Mouse (Mus musculus): ENCODE measurements around the gene Il10rb. TPM values are rescaled to one million over a fixed set of nuclear protein-coding genes. Genes with fewer than 3 reads are reported as not detected.

Gene Il10rb
- 50.6 TPM for total RNA-seq (2023)

DNA sequence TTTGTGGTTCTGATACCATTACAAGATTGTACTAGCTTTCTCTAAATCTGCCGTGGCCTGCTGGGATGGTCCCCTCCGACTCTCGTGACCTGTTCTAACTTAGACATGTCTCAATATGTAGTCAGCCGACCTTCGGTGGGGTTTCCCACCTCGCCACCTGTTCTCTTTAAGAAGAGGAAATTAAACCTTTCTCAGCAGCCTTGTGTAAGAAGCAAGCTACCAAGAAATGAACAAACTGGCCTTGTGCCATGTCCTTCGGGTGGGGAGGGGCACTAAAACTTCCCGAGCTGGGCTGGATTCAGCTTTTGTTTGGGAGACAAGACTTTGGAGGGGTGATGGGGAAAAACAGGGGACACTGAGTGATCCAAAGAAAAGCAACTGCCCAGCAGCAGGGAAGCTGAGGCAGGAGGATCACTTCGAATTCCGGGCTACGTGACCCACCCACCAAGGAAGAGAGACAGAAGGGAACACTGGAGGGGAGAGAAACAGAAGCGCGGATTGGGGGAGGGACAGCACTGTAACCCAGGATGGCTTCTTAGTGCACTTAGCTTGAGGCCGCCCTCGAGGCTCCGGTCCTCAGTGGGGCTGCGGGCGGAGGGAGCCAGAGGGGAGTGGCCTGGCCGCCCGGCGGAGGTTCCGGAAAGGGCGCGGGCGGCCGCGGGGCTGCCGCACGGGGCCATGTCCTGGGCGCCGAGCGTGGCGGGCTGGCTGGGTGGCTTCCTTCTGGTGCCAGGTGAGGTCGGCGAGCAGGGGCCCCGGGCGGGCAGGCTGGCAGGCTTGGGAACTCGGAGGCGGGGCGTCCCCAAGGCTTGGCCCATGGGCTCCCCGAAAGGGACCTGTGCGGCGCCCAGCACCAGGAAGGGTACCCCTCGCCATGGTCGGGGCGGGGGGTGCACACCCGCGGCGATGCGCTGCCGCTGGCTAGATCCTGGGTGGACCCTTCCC, at the start of gene Il10rb:
TSS of gene Il10rb (plus strand) at position 525 of the 945 bp plus-strand sequence.

GRCm38 (mm10) chr16:91372577-91373472, 33.1 kb upstream of the Il10rb start, which contains the start of gene Ifnar2:
Ifnar2 (plus strand) TSS chr16:91372783.

DNA sequence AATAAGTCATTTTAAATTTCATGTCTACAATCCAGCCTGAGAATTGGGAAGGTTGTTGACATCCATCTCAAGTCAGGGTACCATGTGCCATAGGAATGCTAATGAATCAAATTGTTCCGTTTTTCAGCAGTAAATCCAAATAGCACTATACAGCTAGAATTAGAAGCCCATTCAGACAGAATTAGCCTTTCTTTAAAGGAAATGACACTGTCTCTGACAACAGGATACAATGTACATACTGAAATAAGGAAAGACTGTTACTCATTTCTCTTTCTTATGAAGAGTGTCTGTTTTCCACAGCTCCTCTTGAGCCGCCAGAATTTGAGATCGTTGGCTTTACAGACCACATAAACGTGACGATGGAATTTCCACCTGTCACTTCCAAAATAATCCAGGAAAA, 14.5 kb upstream of the Il10rb start, which contains the start of gene Gm21970:
TSS of gene Gm21970 (plus strand) at position 301 of the 400 bp plus-strand sequence.

Other genes starting within 250 kb of the Il10rb start
- not detected for gene Olig2, start 180.7 kb upstream of the Il10rb start, total RNA-seq (2023)
- gene Olig1, start 136.4 kb upstream of the Il10rb start, total RNA-seq (2023), result not detected
- 58.4 TPM for gene Ifnar2, start 33.4 kb upstream of the Il10rb start, total RNA-seq (2023)
- 1.6 TPM for gene Gm21970, start 14.4 kb upstream of the Il10rb start, total RNA-seq (2023)
- 175 TPM for gene Ifnar1, start 79.1 kb downstream of the Il10rb start, total RNA-seq (2023)
- gene Ifngr2, start 140.9 kb downstream of the Il10rb start, total RNA-seq (2023), result 135 TPM
- gene Tmem50b, start 191.6 kb downstream of the Il10rb start, total RNA-seq (2023), result 21.4 TPM
- gene Dnajc28, start 212.9 kb downstream of the Il10rb start, total RNA-seq (2023), result 1.4 TPM
- 91.0 TPM for gene Gart, start 240.8 kb downstream of the Il10rb start, total RNA-seq (2023)
- gene Son, start 241.3 kb downstream of the Il10rb start, total RNA-seq (2023), result 464 TPM

Measured in CD4-positive naive resting alpha-beta T cell, adult 57 days (primary cell).